Mouse (Mus musculus): ENCODE measurements around the gene Exoc3l2. TPM values are rescaled to one million over a fixed set of nuclear protein-coding genes. Genes with fewer than 3 reads are reported as not detected.

Exoc3l2 gene
- polyA plus RNA-seq, 1 experiment, result 3.0 TPM

- H3K27me3 ChIP-seq (ENCODE audit: control insufficient read depth, insufficient read depth, low read length, poor library complexity, severe bottlenecking), result no peaks in the 10 kb centered on the region
- TF ChIP-seq EP300 (IDR thresholded peaks at IDR 0.05; ENCODE audit: insufficient read depth, low read depth, low read length) (no peak), POLR2A (IDR thresholded peaks at IDR 0.05; ENCODE audit: insufficient read depth, low read length) (no peak)
- no peaks in the 10 kb centered on the region for H3K9me3 ChIP-seq (replicated peaks; ENCODE audit: control insufficient read depth, insufficient read depth, low read length, poor library complexity, severe bottlenecking)
- H3K4me3 ChIP-seq (ENCODE audit: low read depth, low read length), result no peak overlapping the region
- H3K4me1 ChIP-seq (ENCODE audit: control insufficient read depth, insufficient read depth, low read length), result peaks cover 2% of the 10 kb centered on the region
- no peaks in the 10 kb centered on the region for H3K36me3 ChIP-seq (ENCODE audit: control insufficient read depth, insufficient read depth, low read length, poor library complexity, severe bottlenecking)
- H3K9ac ChIP-seq (ENCODE audit: low read depth, poor library complexity, severe bottlenecking), result no peak overlapping the region
- H3K27ac ChIP-seq (ENCODE audit: insufficient read depth, low read length), result no peak overlapping the region
Observed at GRCm38 (mm10) chr7:19512353-19512752, 49.2 kb downstream of the Exoc3l2 start.

- TF ChIP-seq POLR2A (IDR thresholded peaks at IDR 0.05; ENCODE audit: insufficient read depth, low read length), result no peak
- TF ChIP-seq CTCF (IDR thresholded peaks at IDR 0.05; ENCODE audit: low read depth, low read length), result peak; percentile 68
- Histone ChIP-seq H3K4me3 (ENCODE audit: low read depth, low read length) (no peak within 1 kb of the TSS), H3K36me3 (ENCODE audit: control insufficient read depth, insufficient read depth, low read length, poor library complexity, severe bottlenecking) (no peaks in the 10 kb centered on the region), H3K9ac (ENCODE audit: low read depth, poor library complexity, severe bottlenecking) (peak within 1 kb of the TSS; percentile 33; the same call in 1 of the 2 replicates), H3K9me3 (replicated peaks; ENCODE audit: control insufficient read depth, insufficient read depth, low read length, poor library complexity, severe bottlenecking) (no peaks in the 10 kb centered on the region), H3K4me1 (ENCODE audit: control insufficient read depth, insufficient read depth, low read length) (peaks cover 2% of the 10 kb centered on the region), H3K27me3 (ENCODE audit: control insufficient read depth, insufficient read depth, low read length, poor library complexity, severe bottlenecking) (no peaks in the 10 kb centered on the region), H3K27ac (ENCODE audit: insufficient read depth, low read length) (no peak within 1 kb of the TSS)
Observed at GRCm38 (mm10) chr7:19517652-19518365, 54.7 kb downstream of the Exoc3l2 start, which contains the start of gene Nkpd1. Nkpd1 (plus strand) TSS chr7:19517838.

GRCm38 (mm10) chr7:19520032-19520431 lies 56.9 kb downstream of the Exoc3l2 start:
- Histone ChIP-seq H3K9me3 (replicated peaks; ENCODE audit: control insufficient read depth, insufficient read depth, low read length, poor library complexity, severe bottlenecking) (no peaks in the 10 kb centered on the region), H3K9ac (ENCODE audit: low read depth, poor library complexity, severe bottlenecking) (peak overlapping the region; percentile 25; the same call in 1 of the 2 replicates), H3K27ac (ENCODE audit: insufficient read depth, low read length) (no peak overlapping the region), H3K4me1 (ENCODE audit: control insufficient read depth, insufficient read depth, low read length) (no peaks in the 10 kb centered on the region), H3K27me3 (ENCODE audit: control insufficient read depth, insufficient read depth, low read length, poor library complexity, severe bottlenecking) (no peaks in the 10 kb centered on the region), H3K4me3 (ENCODE audit: low read depth, low read length) (peak overlapping the region; percentile 49), H3K36me3 (ENCODE audit: control insufficient read depth, insufficient read depth, low read length, poor library complexity, severe bottlenecking) (no peaks in the 10 kb centered on the region)
- TF ChIP-seq CTCF (IDR thresholded peaks at IDR 0.05; ENCODE audit: low read depth, low read length) (no peak), POLR2A (IDR thresholded peaks at IDR 0.05; ENCODE audit: insufficient read depth, low read length) (no peak), EP300 (IDR thresholded peaks at IDR 0.05; ENCODE audit: insufficient read depth, low read depth, low read length) (no peak)

GRCm38 (mm10) chr7:19523017-19523756 lies 60.1 kb downstream of the Exoc3l2 start:
- TF ChIP-seq EP300 (IDR thresholded peaks at IDR 0.05; ENCODE audit: insufficient read depth, low read depth, low read length), result no peak
- no peak for TF ChIP-seq POLR2A (IDR thresholded peaks at IDR 0.05; ENCODE audit: insufficient read depth, low read length)
- TF ChIP-seq CTCF (IDR thresholded peaks at IDR 0.05; ENCODE audit: low read depth, low read length), result no peak
- Histone ChIP-seq H3K27me3 (ENCODE audit: control insufficient read depth, insufficient read depth, low read length, poor library complexity, severe bottlenecking) (no peaks in the 10 kb centered on the region), H3K9me3 (replicated peaks; ENCODE audit: control insufficient read depth, insufficient read depth, low read length, poor library complexity, severe bottlenecking) (no peaks in the 10 kb centered on the region), H3K4me1 (ENCODE audit: control insufficient read depth, insufficient read depth, low read length) (no peaks in the 10 kb centered on the region), H3K36me3 (ENCODE audit: control insufficient read depth, insufficient read depth, low read length, poor library complexity, severe bottlenecking) (no peaks in the 10 kb centered on the region), H3K4me3 (ENCODE audit: low read depth, low read length) (peak overlapping the region; percentile 26), H3K27ac (ENCODE audit: insufficient read depth, low read length) (no peak overlapping the region), H3K9ac (ENCODE audit: low read depth, poor library complexity, severe bottlenecking) (no peak overlapping the region)

- Histone ChIP-seq H3K27ac (ENCODE audit: insufficient read depth, low read length) (no peak overlapping the region), H3K27me3 (ENCODE audit: control insufficient read depth, insufficient read depth, low read length, poor library complexity, severe bottlenecking) (no peaks in the 10 kb centered on the region), H3K9me3 (replicated peaks; ENCODE audit: control insufficient read depth, insufficient read depth, low read length, poor library complexity, severe bottlenecking) (no peaks in the 10 kb centered on the region), H3K9ac (ENCODE audit: low read depth, poor library complexity, severe bottlenecking) (no peak overlapping the region), H3K36me3 (ENCODE audit: control insufficient read depth, insufficient read depth, low read length, poor library complexity, severe bottlenecking) (no peaks in the 10 kb centered on the region), H3K4me1 (ENCODE audit: control insufficient read depth, insufficient read depth, low read length) (no peaks in the 10 kb centered on the region), H3K4me3 (ENCODE audit: low read depth, low read length) (peak overlapping the region; percentile 37)
- TF ChIP-seq EP300 (IDR thresholded peaks at IDR 0.05; ENCODE audit: insufficient read depth, low read depth, low read length) (no peak), CTCF (IDR thresholded peaks at IDR 0.05; ENCODE audit: low read depth, low read length) (peak; percentile 41)
Observed at GRCm38 (mm10) chr7:19523757-19524419, 60.8 kb downstream of the Exoc3l2 start.

Data from ES-Bruce4 (cell line).